Mouse (Mus musculus) bone marrow, adult 2 months (tissue): ENCODE measurements around the gene Angel1.

Experiments
- CTCF ChIP-seq: fragments of 200-500 bp; IDR thresholded peaks from 2 replicates; pipeline ENCODE4 v1.5.1; 2011; ENCODE audit warnings: low read length, control low read depth; ENCODE audit not compliant: control insufficient read depth, insufficient read depth
- POLR2A ChIP-seq: fragments of 200-500 bp; IDR thresholded peaks from 2 replicates; pipeline ENCODE4 v1.6.1; 2011; ENCODE audit warnings: low read depth, mild to moderate bottlenecking, control low read depth, low read length, borderline replicate concordance; ENCODE audit not compliant: control insufficient read depth

DNA sequence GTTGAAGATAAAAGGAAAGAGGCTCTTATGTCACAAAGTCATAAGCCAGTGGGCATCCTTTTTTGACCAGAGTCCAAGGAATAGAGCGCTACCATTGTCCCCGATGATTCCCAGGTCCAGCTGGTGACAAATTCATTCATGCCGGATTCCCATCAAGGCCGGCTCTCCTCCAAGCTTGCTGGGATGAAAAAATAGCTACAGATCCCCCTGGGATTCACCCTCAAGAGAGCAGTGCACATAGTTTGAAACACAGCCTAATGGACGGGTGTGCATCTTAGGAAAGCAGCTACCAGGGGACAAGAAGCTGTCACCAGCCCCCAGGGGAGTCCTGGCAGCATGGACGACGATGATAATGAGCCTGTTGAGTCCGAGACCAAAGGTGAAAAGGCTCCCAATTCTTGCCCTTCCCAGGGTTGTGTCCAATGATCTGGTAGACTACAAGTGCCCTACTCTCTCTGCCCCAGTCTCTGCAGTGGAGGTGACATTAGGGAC, 8.1 kb upstream of the Angel1 start, which contains the start of gene Lrrc74a:
- TF ChIP-seq CTCF (no peak), POLR2A (no peak)
